Mouse (Mus musculus): ENCODE measurements around the gene Efcab9.

- TF ChIP-seq POLR2A (IDR thresholded peaks at IDR 0.05; ENCODE audit: low read depth, low read length) (no peak), CTCF (IDR thresholded peaks at IDR 0.05; ENCODE audit: borderline replicate concordance, insufficient read depth, low read length) (no peak)
These were observed 15.8 kb downstream of the Efcab9 start for GRCm38 (mm10) chr11:32516091-32516490.

All from embryonic fibroblast, embryonic 13.5 days (primary cell).